Mouse (Mus musculus) thymus, adult 2 months (tissue): ENCODE results near the gene Sla2. TPM values are rescaled to one million over a fixed set of nuclear protein-coding genes. Genes with fewer than 3 reads are reported as not detected.
A peak's percentile ranks its signal among the peaks of the same experiment; 100 is the strongest.

ENCODE experiments used
- DNase-seq: peaks from one replicate; pipeline ENCODE4 v3.0.0; 2021
- H3K27ac ChIP-seq: fragments of 200-500 bp; 2 replicates; pipeline ENCODE4 v1.5.1; 2012; ENCODE audit warnings: low read length, control low read depth; ENCODE audit not compliant: control insufficient read depth, insufficient read depth
- H3K27me3 ChIP-seq: fragments of 200-500 bp; 2 replicates; pipeline ENCODE4 v1.6.1; 2012; ENCODE audit warnings: mild to moderate bottlenecking, low read length, moderate library complexity, mixed read lengths; ENCODE audit not compliant: control insufficient read depth, insufficient read depth
- H3K36me3 ChIP-seq: fragments of 200-500 bp; 2 replicates; pipeline ENCODE4 v1.6.1; 2012; ENCODE audit warnings: mild to moderate bottlenecking, low read length, moderate library complexity; ENCODE audit not compliant: control insufficient read depth, insufficient read depth
- H3K4me1 ChIP-seq: fragments of 200-500 bp; replicated peaks from 2 replicates; pipeline ENCODE4 v1.6.1; 2012; ENCODE audit warnings: low read length; ENCODE audit not compliant: control insufficient read depth, insufficient read depth
- H3K4me3 ChIP-seq: fragments of 200-500 bp; 2 replicates; pipeline ENCODE4 v1.5.1; 2012; ENCODE audit warnings: mild to moderate bottlenecking, low read length, control low read depth, moderate library complexity; ENCODE audit not compliant: control insufficient read depth, insufficient read depth
- CTCF ChIP-seq: fragments of 200-500 bp; IDR thresholded peaks from 2 replicates; pipeline ENCODE4 v1.5.1; 2012; ENCODE audit warnings: mild to moderate bottlenecking, control low read depth, low read length, moderate library complexity, borderline replicate concordance; ENCODE audit not compliant: control insufficient read depth, poor library complexity, insufficient read depth; ENCODE audit errors: extremely low read depth
- POLR2A ChIP-seq: fragments of 200-500 bp; IDR thresholded peaks from 2 replicates; pipeline ENCODE4 v1.6.1; 2012; ENCODE audit warnings: mild to moderate bottlenecking, low read length, control low read depth, moderate library complexity; ENCODE audit not compliant: control insufficient read depth, poor library complexity, insufficient read depth; ENCODE audit errors: extremely low read depth
- WGBS: fragments of 180-500 bp; shearing (Covaris S2); methylation state at CpG from one replicate; pipeline ENCODE4 v1.1.7; 2018; 5-methylcytosine and 5-hydroxymethylcytosine counted together
- polyA plus RNA-seq: library from polyadenylated mRNA; depleted of rRNA; stranded (reverse); fragments of >200 nt; gene quantifications from 2 replicates; pipeline ENCODE4 v1.2.3, GENCODE M21; 2012; rRNA removed

The Sla2 gene
- 115 and 120 TPM in 2 replicates for polyA plus RNA-seq

DNA sequence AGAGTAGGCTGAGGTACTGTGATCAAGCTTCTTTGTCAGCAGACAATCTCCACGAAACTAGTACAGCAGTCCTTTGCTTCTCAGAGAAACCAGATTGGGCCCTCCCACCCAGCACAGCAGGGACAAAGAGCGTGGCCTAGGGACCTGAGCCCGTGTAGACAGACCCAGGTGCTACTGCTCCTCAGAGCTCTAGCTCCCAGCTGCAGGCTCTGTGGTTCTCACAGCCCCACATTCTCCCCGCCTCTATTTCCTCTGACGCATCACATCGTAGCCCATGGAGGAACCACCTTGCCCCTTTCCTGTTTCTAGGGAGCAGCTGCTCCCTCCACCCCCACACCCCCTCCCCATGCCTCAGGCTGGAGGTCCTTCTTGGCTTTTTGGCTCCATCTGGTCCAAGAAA is at the start of gene Sla2:
TSS of gene Sla2 (minus strand) at position 176 of the 400 bp plus-strand sequence.
- 2% methylated on average over 6 of the region's 6 CpGs for WGBS

DNA sequence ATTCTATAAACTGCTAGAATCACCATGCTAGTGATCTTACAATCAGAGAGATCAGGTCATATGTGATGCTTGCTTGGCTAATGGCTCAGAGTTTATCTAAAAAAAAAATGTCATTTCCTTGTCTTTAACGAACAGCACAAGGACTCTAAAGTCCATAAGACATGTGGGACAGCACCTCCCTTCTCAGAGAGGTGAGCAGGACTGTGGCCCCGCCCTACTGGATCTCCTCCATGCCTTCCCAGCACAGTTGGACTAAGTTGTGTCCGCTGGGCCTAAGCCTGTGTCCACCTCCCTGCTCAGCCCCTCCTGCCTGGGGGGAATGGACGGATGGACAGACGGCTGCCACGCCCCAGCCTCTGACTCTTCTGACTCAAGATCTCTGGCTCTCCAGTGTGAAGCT is 48.0 kb upstream of the Sla2 start:
- no peak for DNase-seq
- H3K36me3 ChIP-seq = peaks cover 9% of the 10 kb centered on the region; the same call in 1 of the 2 replicates
- no peaks in the 10 kb centered on the region for H3K4me1 ChIP-seq
- TF ChIP-seq POLR2A = no peak
- no peak for TF ChIP-seq CTCF
- H3K4me3 ChIP-seq = no peak overlapping the region
- H3K27ac ChIP-seq = no peak overlapping the region
- no peaks in the 10 kb centered on the region for H3K27me3 ChIP-seq
- 94% methylated on average over 6 of the region's 6 CpGs for WGBS

More for the DNA sequence above, at the start of gene Sla2:
- H3K4me3 ChIP-seq = peak within 1 kb of the TSS; percentile 85
- no peaks in the 10 kb centered on the region for H3K27me3 ChIP-seq
- H3K4me1 ChIP-seq = peaks cover 36% of the 10 kb centered on the region
- DNase-seq = peak; percentile 89
- peaks cover 7% of the 10 kb centered on the region; the same call in 1 of the 2 replicates for H3K36me3 ChIP-seq
- TF ChIP-seq POLR2A (peak; percentile 98), CTCF (0 out of 2 replicates have a peak, but pooled peaks have one; percentile 45)
- peak within 1 kb of the TSS; percentile 97 for H3K27ac ChIP-seq

DNA sequence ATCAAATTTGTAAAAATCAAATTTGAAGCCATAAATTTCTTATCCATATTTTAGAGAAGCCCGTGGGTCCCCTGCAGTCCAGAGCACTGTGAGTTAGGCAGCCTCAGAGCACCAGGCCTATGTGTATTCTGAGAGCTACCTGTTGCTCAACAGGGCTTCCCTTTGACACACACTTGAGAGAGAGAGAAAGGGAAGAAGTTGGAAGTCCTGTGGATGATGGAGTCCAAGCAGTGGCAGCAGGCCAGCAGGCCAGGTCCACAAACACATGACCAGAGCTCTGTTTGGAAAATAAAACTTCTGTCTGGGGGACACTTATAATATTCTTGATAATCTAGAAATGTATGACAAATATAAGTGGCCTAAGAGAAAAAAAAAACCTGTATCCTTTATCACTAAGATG is 46.4 kb upstream of the Sla2 start:
- TF ChIP-seq CTCF (no peak), POLR2A (no peak)
- Histone ChIP-seq H3K27me3 (no peaks in the 10 kb centered on the region), H3K4me1 (no peaks in the 10 kb centered on the region), H3K4me3 (no peak overlapping the region), H3K27ac (no peak overlapping the region), H3K36me3 (peaks cover 9% of the 10 kb centered on the region; the same call in 1 of the 2 replicates)
- WGBS = 98% methylated on average over 1 of the region's 1 CpGs
- DNase-seq = no peak

DNA sequence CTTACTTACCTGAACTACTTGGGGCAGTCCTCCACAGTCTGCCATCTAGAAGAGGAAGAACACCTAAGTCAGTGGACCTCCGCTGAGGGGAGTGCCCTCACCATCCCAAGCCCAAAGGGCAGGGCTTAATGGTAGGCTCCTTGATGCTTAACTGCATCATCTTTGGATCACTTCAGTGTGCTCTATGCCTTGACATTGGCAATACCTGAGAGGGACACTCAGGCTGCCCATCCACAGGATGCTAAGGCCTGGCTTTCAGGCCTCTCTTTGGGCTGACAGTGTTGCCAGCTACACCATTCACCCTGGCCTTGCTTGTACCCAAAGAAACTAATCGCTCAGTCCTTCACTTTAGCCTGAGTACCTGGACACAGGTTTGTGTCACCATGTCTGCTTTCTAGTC is 44.4 kb upstream of the Sla2 start:
- H3K4me1 ChIP-seq = no peaks in the 10 kb centered on the region
- H3K4me3 ChIP-seq = no peak overlapping the region
- peaks cover 6% of the 10 kb centered on the region; the same call in 1 of the 2 replicates for H3K36me3 ChIP-seq
- H3K27me3 ChIP-seq = no peaks in the 10 kb centered on the region
- TF ChIP-seq POLR2A (no peak), CTCF (no peak)
- no peak for DNase-seq
- no peak overlapping the region for H3K27ac ChIP-seq
- 96% methylated on average over 2 of the region's 2 CpGs for WGBS

DNA sequence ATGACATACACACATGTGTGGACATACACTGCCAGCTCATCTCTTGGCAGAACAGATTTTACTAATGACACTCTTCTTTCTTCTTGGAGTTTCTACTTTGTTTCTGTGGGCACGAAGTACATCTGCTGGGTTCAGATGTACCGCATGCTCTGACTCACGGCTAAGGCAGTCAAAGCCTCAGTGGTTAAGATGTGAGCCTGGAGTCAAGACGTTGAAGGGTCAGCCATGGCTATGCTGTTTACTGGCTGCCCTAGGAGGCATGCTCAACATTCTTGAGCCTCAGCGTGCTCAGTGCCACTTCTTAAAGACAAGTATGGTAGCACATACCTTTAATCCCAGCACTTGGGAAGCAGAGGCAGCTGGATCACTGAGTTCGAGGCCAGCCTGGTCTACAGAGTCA is 43.6 kb upstream of the Sla2 start:
- TF ChIP-seq CTCF (no peak), POLR2A (no peak)
- Histone ChIP-seq H3K4me3 (no peak overlapping the region), H3K36me3 (peaks cover 6% of the 10 kb centered on the region; the same call in 1 of the 2 replicates), H3K4me1 (no peaks in the 10 kb centered on the region), H3K27me3 (no peaks in the 10 kb centered on the region), H3K27ac (no peak overlapping the region)
- WGBS = 93% methylated on average over 6 of the region's 6 CpGs
- no peak for DNase-seq

DNA sequence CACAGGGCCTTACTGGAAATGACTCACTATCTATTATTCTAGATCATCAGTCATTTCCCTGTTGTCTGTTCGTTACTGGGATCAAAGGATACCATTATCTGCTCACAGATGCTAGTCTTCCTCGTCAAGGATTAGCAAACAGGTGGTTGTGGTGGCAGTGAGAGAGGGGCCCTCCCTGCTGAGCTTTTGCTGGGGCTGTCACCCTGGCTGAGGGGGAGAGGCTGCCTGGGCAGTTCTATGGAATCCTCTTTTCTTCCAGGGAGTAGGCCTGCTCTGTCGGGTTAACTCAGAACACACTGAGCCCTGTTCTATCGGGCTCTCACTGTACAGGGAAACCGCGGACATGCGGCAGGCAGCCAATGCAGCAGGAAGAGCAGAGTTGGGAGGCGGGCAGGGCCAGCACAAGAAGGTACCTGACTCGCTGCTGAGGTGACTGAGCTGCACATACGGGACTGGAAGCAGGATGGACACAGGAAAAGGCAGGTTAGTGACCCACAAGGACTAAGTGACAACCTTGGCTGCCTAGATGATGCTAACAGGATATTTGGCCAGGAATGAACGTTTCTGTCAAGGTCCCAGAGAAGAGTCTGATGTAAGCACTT is 42.6 kb upstream of the Sla2 start:
- Histone ChIP-seq H3K36me3 (peaks cover 4% of the 10 kb centered on the region; the same call in 1 of the 2 replicates), H3K27ac (no peak overlapping the region), H3K27me3 (no peaks in the 10 kb centered on the region), H3K4me3 (no peak overlapping the region), H3K4me1 (no peaks in the 10 kb centered on the region)
- 71% methylated on average over 11 of the region's 11 CpGs for WGBS
- no peak for DNase-seq
- TF ChIP-seq POLR2A (no peak), CTCF (no peak)
